Mouse (Mus musculus) naive thymus-derived CD4-positive, alpha-beta T cell, adult 2 months (primary cell): Measurements from ENCODE around the gene Npnt.

Experiments
- DNase-seq: peaks from one replicate; pipeline ENCODE4 v3.0.0-alpha.2; 2011; ENCODE audit warnings: low read depth

Gene Npnt

DNA sequence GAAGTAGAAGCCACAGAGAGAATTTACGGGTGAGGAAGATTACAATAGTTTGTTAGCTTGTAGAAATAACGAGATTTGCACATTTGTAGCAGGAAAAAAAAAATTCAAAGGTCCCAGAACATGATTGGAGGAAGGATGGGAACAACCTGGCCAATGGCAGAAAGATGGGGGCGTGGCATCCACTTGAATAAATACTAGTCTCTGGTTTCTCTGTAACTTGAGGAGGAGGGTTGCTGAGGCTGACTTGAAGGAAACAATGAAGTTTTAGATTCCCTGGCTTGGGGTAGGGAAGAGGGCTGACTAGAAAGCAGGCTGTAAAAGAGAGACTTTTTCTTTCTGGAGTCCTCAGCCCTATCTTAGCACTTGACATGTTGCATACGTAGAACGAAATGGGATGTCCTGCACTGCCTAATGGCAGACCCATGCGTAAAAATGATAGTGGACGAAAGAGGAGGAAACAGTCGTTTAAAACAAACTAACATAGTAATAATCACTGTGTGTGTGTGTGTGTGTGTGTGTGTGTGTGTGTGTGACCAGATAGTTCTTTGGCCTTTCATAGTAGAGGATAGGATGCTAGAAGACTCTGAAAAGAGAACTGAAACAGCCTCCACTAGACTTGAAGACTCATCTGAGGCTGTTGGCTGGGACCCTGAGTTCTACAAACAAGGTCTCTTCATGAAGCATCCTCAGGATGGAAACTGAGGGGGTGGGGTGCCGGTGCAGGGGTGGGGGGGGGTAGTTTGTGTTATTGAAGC lies 94.5 kb downstream of the Npnt start:
- no peak for DNase-seq

DNA sequence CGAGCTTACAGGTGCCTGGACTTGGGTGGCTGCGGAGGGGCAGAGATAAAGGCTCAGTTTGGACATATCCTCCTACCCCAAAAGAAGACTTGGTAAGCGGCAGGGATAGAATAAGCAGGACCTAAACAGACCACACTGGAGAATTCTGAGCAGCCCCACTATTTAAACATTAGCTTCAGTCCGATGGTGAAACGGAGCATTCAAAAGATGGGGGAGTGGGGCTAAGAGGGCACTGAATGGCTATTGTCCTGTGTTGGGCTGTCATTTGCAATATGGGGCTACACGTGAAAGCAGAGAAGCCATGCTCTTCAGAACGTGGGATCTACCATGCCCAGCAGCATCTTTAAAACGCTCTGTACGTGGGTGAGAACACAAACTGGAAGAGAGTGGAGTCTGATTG lies 95.8 kb downstream of the Npnt start:
- no peak for DNase-seq

DNA sequence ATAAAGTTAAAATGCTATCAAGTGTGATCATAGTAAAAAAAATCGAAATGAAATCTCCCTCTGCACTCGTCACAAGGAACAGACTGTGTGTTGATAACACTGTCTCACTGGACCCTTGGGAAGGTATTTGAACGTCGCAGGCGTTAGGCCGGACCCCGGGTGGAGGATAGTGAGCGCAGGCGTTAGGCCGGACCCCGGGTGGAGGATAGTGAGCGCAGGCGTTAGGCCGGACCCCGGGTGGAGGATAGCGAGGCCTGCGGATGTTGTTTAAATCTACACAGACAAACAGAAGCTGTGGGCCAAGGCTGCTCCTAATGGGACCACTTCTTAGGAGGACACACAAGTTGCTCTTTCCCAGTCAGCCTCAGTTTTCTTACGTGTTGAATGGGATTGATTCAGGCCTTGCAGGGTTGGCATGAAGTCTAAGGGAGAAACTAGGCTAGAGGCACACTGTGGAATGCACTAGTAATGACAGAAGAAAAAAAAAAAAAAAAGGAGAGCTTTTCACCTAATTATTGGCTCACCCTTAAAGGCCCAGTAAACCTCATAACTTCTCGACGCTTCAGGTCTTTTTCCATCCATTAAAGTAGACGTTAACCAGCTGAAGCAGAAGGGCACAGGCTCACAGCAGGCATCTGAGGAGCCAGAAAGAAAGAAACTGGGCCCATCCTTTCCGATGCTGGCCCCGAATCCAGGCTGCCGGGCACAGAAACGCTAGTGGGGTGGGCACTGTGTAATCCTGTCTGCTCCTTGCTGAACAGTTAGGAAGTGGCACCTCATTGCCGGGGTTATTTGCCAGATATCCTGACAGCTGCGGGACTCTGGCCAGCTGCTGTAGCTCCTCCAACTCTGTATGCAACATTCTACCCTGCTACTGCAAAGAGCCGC lies 98.0 kb downstream of the Npnt start:
- DNase-seq = no peak

DNA sequence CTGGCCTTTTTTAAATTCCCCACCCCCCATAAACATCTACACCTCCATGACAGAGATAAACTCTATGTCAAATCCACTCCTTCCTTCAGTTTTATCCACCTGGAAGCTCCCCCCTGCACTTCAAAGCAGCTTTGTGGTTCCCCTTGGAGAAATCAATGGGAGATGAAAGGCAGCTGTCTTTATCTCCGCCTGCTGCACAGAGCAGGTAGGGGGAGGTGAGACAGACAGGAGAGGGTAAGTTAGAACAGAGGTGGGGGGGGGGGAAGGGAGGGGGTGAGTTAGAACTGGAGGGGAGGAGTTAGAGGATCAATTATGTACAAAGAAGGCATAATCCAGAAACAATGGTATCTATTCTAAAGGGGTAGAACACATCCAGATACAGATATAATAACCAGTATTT lies 98.7 kb downstream of the Npnt start:
- no peak for DNase-seq

DNA sequence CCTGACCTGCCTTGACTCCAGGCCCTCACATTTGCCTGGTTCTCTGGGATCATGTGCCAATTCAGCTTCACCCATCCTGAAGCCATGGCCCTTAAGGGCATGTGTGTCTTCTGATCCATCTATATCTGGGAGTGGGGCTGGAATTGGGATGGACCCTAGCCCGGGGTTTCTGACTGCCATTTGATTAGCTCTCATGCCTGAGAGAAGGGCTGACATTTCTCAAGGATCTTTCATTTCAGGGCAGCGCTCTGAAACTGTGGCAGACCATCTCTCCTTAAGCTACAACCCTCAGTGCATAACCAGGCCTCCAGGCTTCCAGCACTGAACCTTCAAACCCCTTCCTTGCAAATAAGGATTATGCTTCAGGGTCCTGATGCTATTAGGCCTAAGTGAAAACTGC lies 99.7 kb downstream of the Npnt start:
- DNase-seq = no peak

DNA sequence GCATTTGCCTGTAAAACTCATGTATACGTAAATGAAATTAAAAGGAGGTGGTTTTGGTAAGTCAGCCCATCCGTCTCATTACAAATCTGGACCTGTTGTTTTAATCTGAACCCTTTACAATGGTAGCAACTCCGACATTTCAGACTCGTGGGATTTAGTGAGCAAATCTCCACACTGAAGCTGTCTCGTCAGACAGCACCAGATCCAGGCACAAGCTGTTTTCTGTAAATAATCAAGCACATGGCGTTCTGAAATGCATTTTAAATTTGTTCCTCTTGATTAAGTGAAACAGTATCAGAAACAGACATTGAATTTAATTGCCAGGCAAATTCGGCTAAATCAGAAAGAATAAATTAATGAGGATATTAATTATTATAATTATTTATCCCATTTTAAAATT lies 100.4 kb downstream of the Npnt start:
- no peak for DNase-seq

DNA sequence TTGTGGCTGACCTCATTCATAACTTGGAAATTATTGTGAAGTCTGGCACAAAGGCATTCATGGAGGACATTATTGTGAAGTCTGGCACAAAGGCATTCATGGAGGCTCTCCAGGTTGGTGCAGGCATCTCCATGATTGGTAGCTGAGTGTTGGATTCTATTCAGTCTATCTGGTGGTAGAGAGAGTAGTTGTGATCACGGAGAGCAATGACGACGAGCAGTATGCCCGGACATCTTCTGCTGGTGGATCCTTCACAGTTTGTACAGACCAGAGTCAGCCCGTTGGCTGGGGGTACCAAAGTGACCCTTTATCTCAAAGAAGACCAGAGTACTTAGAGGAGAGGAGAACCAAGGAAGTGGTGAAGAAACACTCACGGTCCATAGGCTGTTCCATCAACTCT lies 107.4 kb downstream of the Npnt start:
- DNase-seq = no peak

DNA sequence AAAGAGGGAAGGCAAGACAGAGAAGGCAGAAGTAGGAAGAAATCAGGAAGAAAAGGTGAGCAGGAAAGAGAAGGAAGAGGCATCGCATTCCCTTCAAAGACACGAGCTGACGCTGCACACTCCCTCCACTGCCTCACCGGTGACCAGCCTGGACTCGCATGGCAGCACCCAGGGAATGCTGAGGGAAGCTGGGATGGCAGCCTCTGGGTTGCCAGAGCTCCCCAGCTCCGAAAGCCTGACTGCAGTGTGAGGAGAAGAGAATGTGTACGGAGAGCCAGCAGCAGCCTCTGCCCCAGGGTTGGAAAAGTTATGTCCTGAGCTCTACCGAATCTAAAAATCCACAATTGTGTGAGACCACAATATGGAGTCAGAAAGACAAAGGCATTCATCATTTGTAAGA lies 110.6 kb downstream of the Npnt start:
- no peak for DNase-seq

DNA sequence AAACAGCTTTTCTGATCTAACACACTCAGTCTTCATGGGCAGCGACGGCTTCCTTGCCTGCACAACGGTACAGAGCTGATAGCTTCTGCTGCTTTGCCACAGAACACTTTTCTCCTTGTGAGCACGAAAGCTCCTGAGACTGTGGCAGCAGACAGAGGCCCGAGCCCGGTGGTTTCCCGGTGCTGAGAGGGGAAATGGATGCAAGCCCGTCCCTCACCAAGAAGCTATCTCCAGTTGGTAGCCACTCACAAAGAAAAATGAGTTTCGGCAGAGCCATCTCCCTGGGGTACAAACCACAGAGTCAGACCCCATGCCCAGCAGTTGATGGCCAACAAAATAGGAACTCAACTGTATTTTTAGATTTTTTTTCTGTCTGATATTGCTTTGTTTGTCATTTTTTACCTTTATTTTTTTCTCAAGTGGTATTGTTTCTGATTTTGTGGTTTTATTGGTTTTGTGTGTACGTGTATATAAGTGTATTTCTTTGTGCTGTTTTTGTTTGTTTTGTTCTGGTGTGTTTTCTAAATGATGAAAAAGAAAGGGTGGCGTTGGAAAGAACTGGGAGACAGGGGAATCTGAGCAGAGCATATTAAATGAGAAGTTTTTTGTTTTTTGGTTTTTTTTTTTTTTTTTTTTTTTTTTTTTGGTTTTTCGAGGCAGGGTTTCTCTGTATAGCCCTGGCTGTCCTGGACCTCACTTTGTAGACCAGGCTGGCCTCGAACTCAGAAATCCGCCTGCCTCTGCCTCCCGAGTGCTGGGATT lies 111.3 kb downstream of the Npnt start:
- no peak for DNase-seq

DNA sequence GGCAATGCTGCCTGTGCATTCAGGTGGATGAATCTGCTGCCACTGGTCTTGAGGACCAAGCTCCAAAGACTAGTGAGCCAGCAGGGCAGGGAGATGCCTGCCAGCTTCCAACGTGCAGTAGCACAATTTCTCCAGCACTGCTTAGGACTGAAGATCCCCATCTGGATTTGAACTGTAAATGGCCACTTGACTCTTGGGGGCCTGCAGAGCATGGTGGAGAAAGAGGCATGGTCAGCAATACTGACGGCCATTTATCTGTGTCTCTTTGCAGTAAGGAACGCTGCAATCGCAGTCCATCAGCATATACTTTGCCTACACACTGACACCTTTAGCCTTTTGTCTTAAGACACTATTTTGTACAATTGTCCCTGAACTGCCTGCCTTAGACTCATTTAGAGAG lies 113.0 kb downstream of the Npnt start:
- DNase-seq = no peak

DNA sequence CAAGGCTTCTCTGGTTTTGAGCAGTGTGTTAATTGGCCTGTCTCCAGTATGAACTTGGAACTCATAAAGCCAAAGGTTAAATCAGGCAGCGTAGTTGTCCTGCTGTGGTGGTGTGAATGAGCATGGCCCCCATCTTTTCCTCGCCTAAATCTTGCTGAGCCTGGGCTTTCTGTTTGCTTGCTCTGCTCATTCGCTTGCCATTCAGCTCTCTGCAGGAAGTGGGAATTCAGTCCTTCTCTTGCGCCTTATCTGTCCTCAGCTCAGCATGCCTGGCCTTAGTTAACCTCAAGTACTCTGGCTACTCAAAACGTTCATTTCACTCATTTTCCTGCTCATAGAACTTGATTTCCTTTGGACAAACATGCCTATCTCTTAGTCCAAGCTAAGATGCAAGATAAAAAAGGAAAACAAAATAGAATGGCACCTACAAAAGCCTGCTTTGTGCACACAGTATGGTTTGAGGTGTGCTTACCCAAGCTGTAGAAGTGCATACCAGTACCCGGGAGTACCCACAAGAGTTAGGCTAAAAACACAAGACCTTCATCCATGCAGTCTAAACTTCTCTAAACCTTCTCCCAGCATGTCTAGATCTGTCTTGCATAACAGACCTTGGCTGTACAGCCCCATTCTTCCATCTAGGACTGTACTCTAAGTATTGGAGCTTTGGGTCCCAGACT lies 114.8 kb downstream of the Npnt start:
- no peak for DNase-seq
